Mouse (Mus musculus) v-Abl transformed pro-B cells (cell line): ENCODE measurements around the gene Yeats4.

ENCODE experiments used
- in situ Hi-C, 2 experiments: fragments of 400-800 bp; cut with MboI; formaldehyde crosslinking; loops; one replicate each; pipeline ENCODE4 v1.15.1; 2025; ENCODE audit not compliant: unreplicated experiment in 2 of 2

Yeats4 gene

DNA sequence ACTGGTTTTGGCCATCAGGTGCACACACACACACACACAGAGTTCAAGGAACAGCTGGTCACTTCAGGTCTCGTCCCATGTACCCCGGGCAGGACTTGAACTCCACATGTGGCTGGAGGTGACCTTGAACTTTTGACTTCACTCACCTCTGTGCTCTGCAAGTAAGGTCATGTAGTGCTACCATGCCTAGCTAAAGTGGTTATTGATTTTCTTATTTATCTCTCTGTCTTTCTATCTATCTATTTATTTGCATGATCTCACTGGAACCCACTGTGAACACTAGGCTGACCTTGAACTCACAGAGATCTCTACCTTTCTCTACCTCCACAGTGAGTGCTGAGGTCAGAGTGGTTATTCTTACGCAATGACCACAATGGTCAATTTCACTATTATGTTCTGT lies 18.2 kb downstream of the Yeats4 start:
- in situ Hi-C loops = loop anchor here (5.0 to 25.0 kb wide), 4 partner anchors 149 to 1001 kb away; partner anchors contain the start of gene Kcnmb4 (in 2 of the 2)

DNA sequence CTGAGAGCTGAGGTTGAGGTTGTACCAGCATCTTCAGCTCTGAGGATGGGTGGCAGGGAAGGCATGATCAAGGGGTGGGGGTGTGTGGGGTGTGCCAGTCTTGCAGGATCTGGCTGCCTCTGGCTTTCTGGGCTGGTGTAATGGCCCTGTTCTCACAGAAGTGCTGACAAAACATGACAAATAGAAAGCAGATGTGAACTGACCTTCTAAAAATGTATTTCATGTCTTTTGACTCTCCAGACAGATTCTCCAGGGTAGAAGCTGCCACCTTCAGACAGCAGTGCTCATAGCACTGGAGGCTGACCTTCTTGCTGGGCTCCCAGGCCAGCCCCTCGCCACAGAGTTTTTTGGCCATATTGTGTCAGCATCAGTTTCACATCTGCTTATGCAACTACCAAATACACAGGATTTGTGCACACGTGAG lies 20.7 kb downstream of the Yeats4 start:
- in situ Hi-C loops = loop anchor here (10.0 to 25.0 kb wide), 3 partner anchors 741 to 999 kb away; partner anchors contain the start of gene Kcnmb4 (in 2 of the 2)

DNA sequence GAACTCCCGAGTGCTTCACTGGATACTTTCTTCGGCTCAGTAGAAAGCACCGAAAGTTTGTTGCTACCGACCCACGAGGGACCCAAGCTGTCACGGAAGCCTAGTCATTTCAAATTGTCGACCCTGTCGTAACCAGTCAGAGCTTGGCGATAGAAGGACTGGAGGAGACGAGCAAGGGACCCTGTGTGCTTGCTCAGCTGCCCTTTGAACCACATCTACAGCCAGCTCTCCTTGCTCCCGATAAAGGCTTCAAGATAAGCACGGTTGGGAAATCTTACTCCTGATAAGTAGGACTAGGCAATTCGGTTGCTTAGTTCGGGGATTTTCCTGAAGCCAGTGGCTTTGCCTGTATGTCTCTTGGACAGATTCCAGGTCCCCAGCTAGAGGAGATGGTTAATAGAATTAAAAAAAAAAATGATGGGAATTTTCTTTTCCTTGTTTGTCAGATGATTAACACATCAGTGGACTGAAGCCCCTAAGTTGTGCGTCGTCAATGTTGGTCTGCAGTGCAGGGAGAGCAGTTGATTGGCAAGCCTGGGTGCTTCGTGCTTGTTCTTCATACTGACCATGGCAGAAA lies 21.2 kb downstream of the Yeats4 start:
- in situ Hi-C loops = loop anchor here (10.0 to 25.0 kb wide), 3 partner anchors 741 to 998 kb away; partner anchors contain the start of gene Kcnmb4 (in 2 of the 2)

DNA sequence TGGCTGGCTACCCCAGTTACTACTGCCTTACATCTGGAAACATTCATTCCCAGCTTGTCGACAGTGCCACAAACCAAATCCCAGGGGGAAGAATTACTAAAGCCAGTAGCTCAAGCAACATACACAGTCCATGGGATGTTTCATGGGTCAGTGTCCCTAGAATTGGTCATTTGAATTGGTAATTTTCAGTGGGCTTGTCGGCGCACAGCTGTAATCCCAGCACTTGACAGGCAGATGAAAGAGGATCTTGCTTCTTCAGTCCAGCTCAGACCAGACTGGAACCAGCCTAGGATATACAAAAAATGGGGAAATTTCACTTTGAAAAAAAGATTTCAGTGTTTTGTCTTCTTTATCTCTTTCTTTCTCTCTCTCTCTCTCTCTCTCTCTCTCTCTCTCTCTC lies 24.6 kb downstream of the Yeats4 start:
- in situ Hi-C loops = loop anchor here (10.0 to 25.0 kb wide), 4 partner anchors 737 to 995 kb away; partner anchors contain the start of gene Kcnmb4 (in 2 of the 2)

DNA sequence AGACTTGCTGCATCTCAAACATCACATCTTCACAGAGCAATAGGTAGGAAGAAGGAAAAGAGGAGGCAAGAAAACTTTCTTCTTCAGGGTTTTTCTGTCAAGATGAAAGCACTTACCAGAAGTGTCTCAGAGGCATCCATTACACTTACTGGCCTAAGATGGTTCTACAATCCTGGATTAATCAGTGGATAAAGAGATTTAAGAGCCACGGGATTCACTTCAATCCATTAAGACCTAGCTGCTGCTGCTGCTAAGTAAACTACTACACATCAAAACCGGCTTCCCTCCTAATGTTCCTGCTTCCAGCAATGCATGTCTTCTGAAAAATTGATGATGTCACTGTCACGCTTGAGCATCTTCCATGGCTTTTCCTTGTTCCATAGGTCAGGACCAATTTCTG lies 27.6 kb downstream of the Yeats4 start:
- in situ Hi-C loops = loop anchor here in 1 of 2 experiments (25.0 kb wide), 1 partner anchor 984 kb away; no protein-coding TSS in a partner anchor

DNA sequence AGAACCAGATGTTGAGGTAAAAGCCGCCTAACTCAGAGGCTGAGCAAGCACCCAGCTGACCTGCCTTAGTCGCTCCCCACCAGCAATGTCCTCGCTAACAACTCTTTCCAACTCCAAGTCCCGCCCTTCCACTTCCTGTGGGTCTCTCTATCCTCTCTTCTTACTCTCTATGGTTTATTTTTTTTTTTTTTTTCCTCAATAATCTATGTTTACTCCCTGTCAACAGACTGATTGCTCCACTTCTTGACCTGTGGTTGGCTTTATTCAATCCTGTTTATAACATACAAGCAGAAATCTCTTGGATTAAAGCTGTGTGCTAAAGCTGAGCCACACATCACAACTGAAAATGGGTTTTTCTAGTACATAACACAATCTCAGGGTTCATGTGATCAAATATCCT lies 28.6 kb downstream of the Yeats4 start:
- in situ Hi-C loops = loop anchor here in 1 of 2 experiments (25.0 kb wide), 1 partner anchor 983 kb away; no protein-coding TSS in a partner anchor

DNA sequence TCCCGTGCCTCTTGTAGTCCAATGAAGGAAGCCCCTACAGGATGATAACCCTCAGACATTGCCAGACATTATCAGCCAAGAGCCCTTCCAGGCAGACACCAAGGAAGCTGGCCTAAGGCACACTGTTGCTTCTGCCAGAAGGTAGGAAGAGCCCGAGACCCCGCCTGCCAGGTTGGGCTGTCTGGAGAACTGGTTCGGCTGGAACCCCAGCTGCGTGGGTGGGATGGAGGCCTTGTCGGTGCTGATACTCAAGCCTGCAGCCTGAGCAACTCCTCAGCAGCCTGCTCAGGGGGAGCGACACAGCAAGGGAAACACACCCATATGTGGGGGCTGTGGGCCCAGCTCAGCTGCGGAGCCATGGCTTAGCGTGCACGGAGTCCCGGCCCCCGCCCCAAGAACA lies 29.3 kb downstream of the Yeats4 start:
- in situ Hi-C loops = loop anchor here in 1 of 2 experiments (25.0 kb wide), 1 partner anchor 983 kb away; no protein-coding TSS in a partner anchor

DNA sequence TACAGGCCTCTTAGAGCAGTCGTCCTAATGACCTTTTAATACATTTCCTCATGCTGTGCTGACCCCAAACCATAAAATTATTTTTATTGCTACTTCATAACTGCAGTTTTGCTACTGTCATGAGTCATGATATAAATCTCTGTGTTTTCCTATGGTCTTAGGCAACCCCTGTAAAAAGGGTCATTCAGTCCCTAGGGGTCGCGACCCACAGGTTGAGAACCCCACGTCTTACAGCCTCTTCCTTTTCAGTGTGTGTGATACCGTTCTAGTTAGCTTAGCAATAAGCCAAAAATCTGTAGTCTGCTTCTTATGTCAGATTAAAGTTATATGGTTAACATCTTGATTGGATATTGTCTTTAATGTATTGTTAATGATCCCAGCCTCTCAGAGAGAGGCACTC lies 30.9 kb downstream of the Yeats4 start:
- in situ Hi-C loops = loop anchor here in 1 of 2 experiments (25.0 kb wide), 1 partner anchor 981 kb away; no protein-coding TSS in a partner anchor

DNA sequence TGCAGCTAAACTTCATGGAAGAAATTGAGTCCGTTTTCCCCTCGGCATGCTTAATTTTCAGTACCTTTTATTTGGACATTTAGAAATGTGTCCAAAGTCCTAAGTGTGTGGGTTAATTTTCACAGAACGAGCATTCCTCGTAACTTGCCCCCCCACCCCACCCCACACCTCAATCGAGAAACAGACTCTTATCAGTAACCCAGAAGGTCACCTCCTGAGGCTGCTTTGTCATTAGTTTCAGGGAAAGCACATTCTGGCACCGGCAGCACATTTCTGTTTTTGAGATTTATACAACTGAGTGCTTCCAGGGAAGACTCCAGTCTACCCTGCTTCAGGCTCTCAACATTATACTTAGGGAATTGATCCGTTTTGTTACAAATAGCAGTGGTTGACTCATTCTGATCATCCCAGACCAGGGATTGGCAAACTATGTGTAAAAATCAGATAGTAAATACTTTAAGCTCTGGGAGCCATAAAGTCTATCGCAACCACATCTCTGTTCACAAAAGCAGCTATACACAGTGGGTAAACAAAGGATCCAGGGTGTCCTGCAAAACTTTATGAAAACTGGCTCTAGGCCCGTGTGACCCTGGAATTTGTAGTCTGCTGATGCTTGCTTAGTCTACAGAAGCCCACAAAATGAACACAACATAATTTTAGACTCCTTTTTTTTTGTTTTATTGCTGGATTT lies 38.8 kb downstream of the Yeats4 start:
- in situ Hi-C loops = loop anchor here in 1 of 2 experiments (25.0 kb wide), 1 partner anchor 973 kb away; no protein-coding TSS in a partner anchor

DNA sequence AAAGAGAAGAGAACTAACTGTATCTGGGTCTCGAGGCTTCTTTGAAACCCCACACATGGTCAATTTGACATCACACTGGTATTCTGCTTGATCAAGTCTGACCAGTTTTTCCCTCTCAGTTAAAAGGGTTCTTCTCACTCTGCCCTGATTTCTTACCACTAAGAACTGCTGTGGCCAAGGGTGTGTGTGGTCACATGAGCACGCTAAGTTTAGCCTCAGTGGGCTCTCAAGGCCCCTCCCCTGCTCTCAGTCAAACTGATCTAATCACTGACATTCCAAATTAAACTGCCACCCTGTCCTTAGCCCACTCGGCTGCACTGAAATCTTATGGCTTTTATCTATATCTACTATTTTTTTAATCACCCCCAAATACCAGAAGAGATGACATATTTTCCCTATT lies 43.2 kb downstream of the Yeats4 start:
- in situ Hi-C loops = loop anchor here in 1 of 2 experiments (25.0 kb wide), 1 partner anchor 969 kb away; no protein-coding TSS in a partner anchor

DNA sequence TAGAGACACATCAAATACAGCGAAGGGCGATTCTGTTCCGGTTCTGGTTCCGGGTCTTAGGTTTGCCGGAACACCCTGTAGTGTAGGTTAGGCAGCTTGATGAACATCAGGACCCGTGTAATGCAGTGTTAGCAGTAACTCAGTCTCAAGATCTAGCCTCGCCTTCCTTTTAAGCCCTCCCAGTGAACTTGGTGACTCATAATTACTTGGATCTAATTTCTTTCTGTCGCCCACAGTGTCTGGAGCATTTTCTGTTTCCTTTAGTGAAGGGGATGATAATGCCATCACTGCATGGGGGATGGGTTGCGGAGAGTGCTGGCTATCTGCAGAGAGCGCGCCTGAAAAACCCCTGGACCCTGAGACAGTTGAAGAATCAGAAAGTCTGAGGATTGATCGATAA lies 49.7 kb downstream of the Yeats4 start:
- in situ Hi-C loops = loop anchor here in 1 of 2 experiments (25.0 kb wide), 1 partner anchor 962 kb away; no protein-coding TSS in a partner anchor

DNA sequence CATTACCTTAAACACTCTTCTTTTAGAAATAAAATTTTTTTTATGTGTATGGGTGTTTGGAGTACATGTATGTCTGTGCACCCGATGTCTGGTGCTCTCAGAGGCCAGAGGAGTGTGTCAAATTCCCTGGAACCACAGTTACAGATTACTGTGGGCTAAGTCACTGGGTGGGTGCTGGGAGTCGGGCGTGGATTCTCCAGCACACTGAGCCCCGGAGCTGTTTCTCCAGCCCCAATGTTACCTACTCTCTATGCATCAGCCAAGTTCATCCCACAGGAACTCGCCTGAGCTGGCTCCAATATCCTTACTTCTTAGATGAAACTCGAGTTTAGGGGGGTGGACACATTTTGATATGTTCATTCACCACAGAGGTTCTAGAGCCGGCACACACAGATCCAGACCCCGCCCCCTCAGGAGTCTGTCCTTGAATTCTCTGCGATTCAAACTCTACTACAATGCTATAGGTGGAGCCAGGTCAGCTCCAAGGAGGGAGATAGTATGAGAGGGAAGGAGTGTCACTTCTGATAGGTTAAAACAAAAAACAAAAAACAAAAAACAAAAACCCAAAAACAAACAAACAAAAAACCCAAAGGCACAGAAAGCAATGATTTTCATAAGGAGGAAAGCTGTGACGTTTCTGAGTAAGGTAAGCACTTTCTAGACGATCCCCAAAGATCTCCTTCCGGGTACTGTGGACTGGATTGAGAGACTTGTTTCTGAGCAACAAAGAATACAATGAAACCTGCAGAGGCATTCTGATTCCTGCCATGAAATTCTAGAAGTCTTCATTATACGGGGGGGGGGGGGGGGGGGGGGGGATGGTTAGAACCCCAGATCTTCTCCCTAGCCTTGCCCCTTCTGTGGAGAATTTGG lies 50.5 kb downstream of the Yeats4 start:
- in situ Hi-C loops = no loop called here

DNA sequence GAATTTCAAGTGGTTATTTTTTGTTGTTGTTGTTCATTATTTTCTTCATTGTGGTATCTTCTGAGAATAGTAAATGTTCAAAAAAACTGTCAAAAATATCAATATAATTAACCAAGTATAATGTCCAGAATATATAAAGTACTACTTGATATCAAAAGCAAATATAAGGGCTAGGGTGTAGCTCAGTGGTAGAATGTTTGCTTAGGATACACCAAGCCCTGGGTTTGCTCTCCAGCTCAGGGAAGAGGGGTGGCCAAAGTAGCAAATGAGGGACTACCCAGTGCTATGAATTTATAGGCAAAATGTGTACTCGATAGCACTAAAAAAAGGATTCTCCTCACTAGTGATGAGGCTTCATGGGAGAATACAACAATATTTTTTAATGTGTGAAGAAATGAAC lies 51.2 kb downstream of the Yeats4 start:
- in situ Hi-C loops = no loop called here

DNA sequence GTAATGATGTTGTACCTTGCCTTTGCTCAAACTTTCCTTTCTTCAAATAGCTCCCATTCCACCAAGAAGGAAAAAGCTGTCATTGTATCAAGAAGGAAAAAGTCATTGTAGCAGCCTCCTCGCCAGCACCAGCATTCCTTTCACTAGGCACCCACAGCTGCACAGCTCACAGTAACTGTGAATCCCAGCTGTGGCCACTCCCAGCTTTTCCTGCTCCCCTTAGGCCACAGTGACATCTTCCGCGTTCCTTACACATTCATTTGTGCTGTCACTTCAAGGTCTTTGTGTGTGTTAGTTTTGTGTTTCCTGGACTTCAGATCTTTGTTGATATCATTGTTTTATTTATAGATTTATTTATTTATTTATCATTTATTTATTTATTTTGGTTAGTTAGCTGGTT lies 52.2 kb downstream of the Yeats4 start:
- in situ Hi-C loops = no loop called here

DNA sequence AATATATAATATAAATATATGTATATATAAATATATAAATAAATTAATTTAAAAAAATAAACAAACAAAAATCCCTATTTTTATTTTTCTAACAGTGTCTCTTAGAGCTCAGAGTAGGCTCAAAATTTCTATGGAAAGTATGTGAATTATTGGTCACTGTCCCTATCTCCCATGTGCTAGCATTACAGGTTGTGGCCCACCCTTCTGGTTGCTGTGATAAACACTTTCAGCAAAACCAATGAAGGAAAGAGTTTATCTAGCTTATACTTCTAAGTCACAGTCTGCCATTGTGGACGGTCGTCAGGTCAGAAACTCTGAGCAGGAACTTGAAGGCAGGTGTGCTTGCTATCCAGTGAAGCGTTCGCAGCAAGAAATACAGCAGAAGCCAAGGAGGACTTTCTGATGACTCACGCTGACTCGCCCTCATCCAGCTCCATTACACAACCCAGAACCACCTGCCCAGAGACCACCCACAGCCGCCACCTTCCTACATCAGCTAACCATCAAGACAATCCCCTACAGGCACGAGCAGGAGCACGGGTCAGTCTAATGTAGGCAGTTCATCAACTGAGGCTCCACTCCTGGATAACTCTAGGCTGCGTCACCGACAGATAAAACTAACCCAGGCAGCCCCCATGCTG lies 57.4 kb downstream of the Yeats4 start:
- in situ Hi-C loops = no loop called here
